Mouse (Mus musculus) right cerebral cortex, postnatal 4 days (tissue): ENCODE results near the gene Irs2.

Experiments
- DNase-seq: peaks from one replicate; pipeline ENCODE4 v3.0.0-alpha.2; 2022

Gene Irs2

GRCm38 (mm10) chr8:10980876-10981275 is 27.4 kb downstream of the Irs2 start:
- DNase-seq = no peak

GRCm38 (mm10) chr8:10979916-10980315 is 28.3 kb downstream of the Irs2 start:
- DNase-seq = no peak

GRCm38 (mm10) chr8:10979196-10979794 is 29.0 kb downstream of the Irs2 start:
- no peak for DNase-seq

GRCm38 (mm10) chr8:10978377-10978776 is 29.9 kb downstream of the Irs2 start:
- peak; percentile 60 for DNase-seq

GRCm38 (mm10) chr8:10977742-10978376 is 30.4 kb downstream of the Irs2 start:
- DNase-seq = no peak

- DNase-seq = no peak
Measured at GRCm38 (mm10) chr8:10974659-10975058, 33.6 kb downstream of the Irs2 start.

GRCm38 (mm10) chr8:10974126-10974525 is 34.1 kb downstream of the Irs2 start:
- DNase-seq = no peak

- DNase-seq = no peak
Measured at GRCm38 (mm10) chr8:10972851-10973452, 35.3 kb downstream of the Irs2 start.

- DNase-seq = no peak
Measured at GRCm38 (mm10) chr8:10971984-10972383, 36.3 kb downstream of the Irs2 start.

- no peak for DNase-seq
Measured at GRCm38 (mm10) chr8:10971509-10971908, 36.7 kb downstream of the Irs2 start.

GRCm38 (mm10) chr8:10970496-10971456 is 37.5 kb downstream of the Irs2 start:
- no peak for DNase-seq

GRCm38 (mm10) chr8:10968687-10969086 is 39.6 kb downstream of the Irs2 start:
- DNase-seq = no peak

GRCm38 (mm10) chr8:10965401-10966117 is 42.7 kb downstream of the Irs2 start:
- DNase-seq = no peak

- no peak for DNase-seq
Measured at GRCm38 (mm10) chr8:10964511-10965099, 43.7 kb downstream of the Irs2 start.

GRCm38 (mm10) chr8:10961989-10962388 is 46.3 kb downstream of the Irs2 start:
- no peak for DNase-seq

- DNase-seq = peak; percentile 25
Measured at GRCm38 (mm10) chr8:10960277-10960819, 47.9 kb downstream of the Irs2 start.

GRCm38 (mm10) chr8:10957292-10957955 is 50.8 kb downstream of the Irs2 start:
- no peak for DNase-seq

GRCm38 (mm10) chr8:10953346-10954053 is 54.8 kb downstream of the Irs2 start:
- DNase-seq = peak; percentile 71

- no peak for DNase-seq
Measured at GRCm38 (mm10) chr8:10952706-10953105, 55.6 kb downstream of the Irs2 start.

- no peak for DNase-seq
Measured at GRCm38 (mm10) chr8:10952235-10952634, 56.0 kb downstream of the Irs2 start.

GRCm38 (mm10) chr8:10951567-10951966 is 56.7 kb downstream of the Irs2 start:
- DNase-seq = no peak
